Mouse (Mus musculus): ENCODE measurements around the gene Samd4b. TPM values are rescaled to one million over a fixed set of nuclear protein-coding genes. Genes with fewer than 3 reads are reported as not detected.

The Samd4b gene
- total and polyA plus RNA-seq, 2 experiments from 2014 or later = 19.7 to 60.5 TPM

DNA sequence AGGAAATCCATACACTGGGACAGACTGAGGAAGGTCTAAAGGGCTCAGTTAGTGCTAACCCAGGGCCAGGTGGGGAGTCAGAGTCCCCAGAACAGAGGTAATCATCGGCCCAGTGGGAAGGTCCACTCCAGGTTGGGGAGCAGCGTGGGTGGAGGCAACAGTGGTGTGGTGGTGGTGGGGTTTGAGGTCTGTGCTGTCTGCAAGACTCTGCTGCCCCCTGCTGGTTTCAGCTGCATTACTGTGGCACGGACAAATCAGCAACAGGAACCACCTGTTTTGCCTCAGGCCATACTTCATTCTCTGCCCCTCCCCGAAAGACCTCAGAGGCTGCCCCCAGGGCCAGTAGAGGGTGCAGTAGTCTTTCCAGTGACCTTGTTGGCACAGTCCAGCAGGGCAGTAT, 211.5 kb downstream of the Samd4b start:
- TF ChIP-seq CTCF (IDR thresholded peaks at IDR 0.05; ENCODE audit: low read depth) = peak; percentile 89
- H3K4me2 ChIP-seq (ENCODE audit: low read depth, low read length) = no peak overlapping the region
- H3K36me3 ChIP-seq (ENCODE audit: insufficient read depth, low read length) = peaks cover 23% of the 10 kb centered on the region; the same call in 1 of the 2 replicates
- no peaks in the 10 kb centered on the region for H3K27me3 ChIP-seq (ENCODE audit: insufficient read depth, low read length)
- no peak overlapping the region for H3K27ac ChIP-seq
- 0 out of 2 replicates have a peak, but pooled peaks cover 1% of the 10 kb centered on the region for H3K4me1 ChIP-seq (ENCODE audit: insufficient read depth, low read length)
- ATAC-seq = peak; percentile 65
- H3K4me3 ChIP-seq (ENCODE audit: low read length) = no peak overlapping the region
- H3K9me3 ChIP-seq (ENCODE audit: low read length) = no peaks in the 10 kb centered on the region
- DNase-seq (ENCODE audit: low spot score) = peak; percentile 87
- 20% methylated on average over 4 of the region's 4 CpGs for whole genome bisulfite sequencing
- no peak overlapping the region for H3K9ac ChIP-seq (replicated peaks; ENCODE audit: low read length)

DNA sequence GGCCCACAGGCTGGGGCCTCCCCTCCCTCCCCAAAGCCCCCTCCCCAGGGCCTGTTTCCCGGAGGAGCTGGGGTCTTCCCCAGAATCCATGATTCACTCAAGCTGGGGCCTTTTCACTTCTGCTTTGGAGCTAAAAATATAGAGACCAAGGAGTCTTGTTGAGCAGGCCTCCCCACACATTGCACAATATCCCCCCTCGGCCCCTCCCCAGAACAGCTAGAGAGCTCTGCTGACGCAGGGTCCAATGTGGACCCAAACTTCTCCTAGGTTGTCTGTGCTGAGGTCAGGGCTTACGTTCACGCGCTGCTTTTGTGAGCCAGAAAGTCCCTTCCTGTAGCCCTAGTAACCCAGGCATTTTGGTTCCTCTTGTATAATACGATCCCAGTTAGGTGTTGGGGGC, 211.9 kb downstream of the Samd4b start:
- WGBS = 86% methylated on average over 7 of the region's 7 CpGs
- H3K4me2 ChIP-seq (ENCODE audit: low read depth, low read length) = no peak overlapping the region
- no peaks in the 10 kb centered on the region for H3K9me3 ChIP-seq (ENCODE audit: low read length)
- peaks cover 23% of the 10 kb centered on the region; the same call in 1 of the 2 replicates for H3K36me3 ChIP-seq (ENCODE audit: insufficient read depth, low read length)
- H3K27me3 ChIP-seq (ENCODE audit: insufficient read depth, low read length) = no peaks in the 10 kb centered on the region
- TF ChIP-seq CTCF (IDR thresholded peaks at IDR 0.05; ENCODE audit: low read depth) = no peak
- DNase-seq (ENCODE audit: low spot score) (no peak), ATAC-seq (no peak)
- no peaks in the 10 kb centered on the region for H3K4me1 ChIP-seq (ENCODE audit: insufficient read depth, low read length)
- H3K4me3 ChIP-seq (ENCODE audit: low read length) = no peak overlapping the region
- no peak overlapping the region for H3K9ac ChIP-seq (replicated peaks; ENCODE audit: low read length)
- H3K27ac ChIP-seq = no peak overlapping the region

DNA sequence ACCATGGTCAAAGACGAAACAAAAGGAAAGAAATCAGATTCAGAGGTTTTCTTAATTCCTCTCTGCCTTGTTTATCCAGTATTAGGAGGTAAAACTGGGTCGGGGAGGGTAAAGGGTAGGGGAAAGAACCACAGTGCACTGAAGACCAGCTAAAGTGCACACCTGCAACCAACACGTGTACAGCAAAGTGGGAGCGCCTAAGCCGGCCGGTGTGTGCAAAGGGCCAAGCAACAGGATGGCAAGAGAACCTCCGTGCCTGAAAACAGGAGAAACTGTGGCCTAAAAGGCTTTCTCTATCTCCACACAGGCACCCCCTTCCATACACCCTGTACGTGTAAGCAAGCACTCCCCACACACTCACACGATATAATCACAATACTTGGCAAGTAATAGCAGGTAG, 212.7 kb downstream of the Samd4b start:
- Histone ChIP-seq H3K4me1 (ENCODE audit: insufficient read depth, low read length) (no peaks in the 10 kb centered on the region), H3K36me3 (ENCODE audit: insufficient read depth, low read length) (peaks cover 18% of the 10 kb centered on the region; the same call in 1 of the 2 replicates), H3K4me2 (ENCODE audit: low read depth, low read length) (no peak overlapping the region), H3K9me3 (ENCODE audit: low read length) (no peaks in the 10 kb centered on the region), H3K9ac (replicated peaks; ENCODE audit: low read length) (no peak overlapping the region), H3K27ac (no peak overlapping the region), H3K27me3 (ENCODE audit: insufficient read depth, low read length) (no peaks in the 10 kb centered on the region), H3K4me3 (ENCODE audit: low read length) (no peak overlapping the region)
- no peak for TF ChIP-seq CTCF (IDR thresholded peaks at IDR 0.05; ENCODE audit: low read depth)
- ATAC-seq (no peak), DNase-seq (ENCODE audit: low spot score) (no peak)
- WGBS = 90% methylated on average over 9 of the region's 9 CpGs

DNA sequence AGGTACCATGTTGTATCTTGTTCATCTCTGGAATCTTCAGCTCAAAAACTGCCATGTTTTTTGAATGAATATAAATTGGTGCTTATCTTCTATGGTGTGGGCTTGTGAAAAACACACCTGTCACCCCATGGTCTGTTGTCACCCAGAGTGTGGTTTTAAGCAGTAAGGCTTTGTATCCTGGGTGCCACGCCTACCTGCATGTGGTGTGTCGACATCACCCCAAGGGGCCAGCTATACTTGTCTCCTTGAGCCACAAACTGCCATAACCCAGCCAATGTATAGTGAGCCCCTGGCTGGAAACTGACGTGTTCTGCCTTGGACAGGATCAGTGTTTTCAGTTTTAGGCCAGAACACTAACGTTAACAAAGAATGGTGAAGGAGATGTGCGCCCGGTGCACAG, 213.8 kb downstream of the Samd4b start:
- Histone ChIP-seq H3K9me3 (ENCODE audit: low read length) (no peaks in the 10 kb centered on the region), H3K4me3 (ENCODE audit: low read length) (no peak overlapping the region), H3K27ac (no peak overlapping the region), H3K27me3 (ENCODE audit: insufficient read depth, low read length) (no peaks in the 10 kb centered on the region), H3K9ac (replicated peaks; ENCODE audit: low read length) (no peak overlapping the region), H3K4me1 (ENCODE audit: insufficient read depth, low read length) (no peaks in the 10 kb centered on the region), H3K36me3 (ENCODE audit: insufficient read depth, low read length) (peaks cover 12% of the 10 kb centered on the region; the same call in 1 of the 2 replicates), H3K4me2 (ENCODE audit: low read depth, low read length) (no peak overlapping the region)
- 81% methylated on average over 6 of the region's 6 CpGs for WGBS
- no peak for ATAC-seq
- DNase-seq (ENCODE audit: low spot score) = no peak
- TF ChIP-seq CTCF (IDR thresholded peaks at IDR 0.05; ENCODE audit: low read depth) = no peak

DNA sequence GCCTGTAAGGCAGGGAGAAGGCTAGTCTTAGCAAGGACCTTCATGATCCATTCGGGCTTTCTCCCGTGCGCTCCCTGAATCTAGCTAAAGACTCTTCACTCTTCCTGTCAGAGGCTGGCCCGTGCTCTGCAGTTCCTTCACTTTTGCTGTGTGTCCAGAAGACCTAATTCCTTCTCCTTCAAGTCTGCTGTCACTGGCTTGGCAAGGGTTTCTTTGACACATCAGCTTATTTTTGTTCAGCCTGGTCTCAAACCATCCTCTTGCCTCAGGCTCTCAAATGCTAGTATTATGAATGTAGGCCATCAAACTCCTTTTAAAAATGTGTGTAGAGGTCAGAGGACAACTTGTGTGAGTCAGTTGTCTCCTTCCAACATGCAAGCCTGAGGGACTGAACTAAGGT, 214.3 kb downstream of the Samd4b start:
- WGBS = 84% methylated on average over 4 of the region's 4 CpGs
- no peak for ATAC-seq
- TF ChIP-seq CTCF (IDR thresholded peaks at IDR 0.05; ENCODE audit: low read depth) = no peak
- no peaks in the 10 kb centered on the region for H3K27me3 ChIP-seq (ENCODE audit: insufficient read depth, low read length)
- no peak overlapping the region for H3K9ac ChIP-seq (replicated peaks; ENCODE audit: low read length)
- H3K4me2 ChIP-seq (ENCODE audit: low read depth, low read length) = no peak overlapping the region
- no peaks in the 10 kb centered on the region for H3K4me1 ChIP-seq (ENCODE audit: insufficient read depth, low read length)
- no peak for DNase-seq (ENCODE audit: low spot score)
- H3K4me3 ChIP-seq (ENCODE audit: low read length) = no peak overlapping the region
- no peaks in the 10 kb centered on the region for H3K9me3 ChIP-seq (ENCODE audit: low read length)
- H3K36me3 ChIP-seq (ENCODE audit: insufficient read depth, low read length) = peaks cover 8% of the 10 kb centered on the region; the same call in 1 of the 2 replicates
- no peak overlapping the region for H3K27ac ChIP-seq

DNA sequence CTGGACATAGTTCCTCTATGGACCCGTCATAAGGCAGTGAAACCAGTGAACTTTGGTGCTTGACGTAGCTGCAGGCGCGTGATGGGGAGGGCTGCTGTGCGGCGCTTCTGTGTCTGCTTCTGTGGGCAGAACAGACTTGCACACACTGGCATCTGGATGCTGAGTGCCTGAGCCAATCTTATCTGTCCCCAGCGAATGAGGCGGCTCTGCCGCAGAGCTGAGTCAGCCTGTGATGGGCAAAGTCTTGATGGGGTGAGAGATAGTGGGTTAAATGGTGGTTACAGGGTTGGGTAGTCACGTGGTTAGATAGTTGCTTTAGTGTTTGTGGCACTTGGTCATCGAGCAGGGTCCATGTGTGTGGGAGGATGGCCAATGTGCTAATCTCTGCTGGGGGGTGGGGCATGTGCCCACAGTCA, 215.0 kb downstream of the Samd4b start:
- 72% methylated on average over 11 of the region's 11 CpGs for WGBS
- Histone ChIP-seq H3K4me1 (ENCODE audit: insufficient read depth, low read length) (peaks cover 5% of the 10 kb centered on the region), H3K9ac (replicated peaks; ENCODE audit: low read length) (no peak overlapping the region), H3K27me3 (ENCODE audit: insufficient read depth, low read length) (no peaks in the 10 kb centered on the region), H3K4me2 (ENCODE audit: low read depth, low read length) (no peak overlapping the region), H3K4me3 (ENCODE audit: low read length) (no peak overlapping the region), H3K27ac (peak overlapping the region; percentile 76; the same call in 1 of the 2 replicates), H3K36me3 (ENCODE audit: insufficient read depth, low read length) (peaks cover 2% of the 10 kb centered on the region; the same call in 1 of the 2 replicates), H3K9me3 (ENCODE audit: low read length) (no peaks in the 10 kb centered on the region)
- DNase-seq (ENCODE audit: low spot score) (peak; percentile 10), ATAC-seq (no peak)
- no peak for TF ChIP-seq CTCF (IDR thresholded peaks at IDR 0.05; ENCODE audit: low read depth)

DNA sequence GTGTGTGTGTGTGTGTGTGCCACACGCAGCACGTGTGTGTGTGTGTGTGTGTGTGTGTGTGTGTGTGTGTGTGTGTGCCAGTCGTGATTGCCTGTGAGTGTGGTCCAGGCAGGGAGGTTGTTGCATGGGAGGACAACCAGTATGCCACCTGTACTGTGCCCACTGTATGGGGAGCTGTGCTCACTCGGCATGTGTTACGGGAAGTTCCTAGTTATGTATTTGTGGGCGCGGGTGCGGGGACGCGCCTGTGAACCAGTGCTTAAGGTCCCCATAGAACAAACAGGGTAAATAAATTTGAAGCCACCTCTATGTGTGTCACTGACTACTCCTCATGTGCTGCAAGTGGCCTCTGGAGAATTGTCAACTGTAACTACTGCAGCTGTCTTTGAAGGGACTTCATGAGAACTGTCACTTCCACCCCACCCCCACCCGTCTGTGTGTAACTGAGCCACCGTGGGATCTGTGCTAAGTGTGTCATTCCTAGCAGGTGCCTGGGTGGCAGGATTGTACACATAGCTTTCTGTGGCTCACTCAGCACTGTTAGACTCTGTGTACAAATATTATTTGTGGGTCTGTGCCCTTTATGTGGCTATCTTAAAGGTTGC, 215.5 kb downstream of the Samd4b start:
- no peak overlapping the region for H3K9ac ChIP-seq (replicated peaks; ENCODE audit: low read length)
- 54% methylated on average over 12 of the region's 12 CpGs for WGBS
- DNase-seq (ENCODE audit: low spot score) = peak; percentile 17
- H3K4me3 ChIP-seq (ENCODE audit: low read length) = no peak overlapping the region
- TF ChIP-seq CTCF (IDR thresholded peaks at IDR 0.05; ENCODE audit: low read depth) = no peak
- no peaks in the 10 kb centered on the region for H3K27me3 ChIP-seq (ENCODE audit: insufficient read depth, low read length)
- H3K4me1 ChIP-seq (ENCODE audit: insufficient read depth, low read length) = peaks cover 7% of the 10 kb centered on the region
- H3K36me3 ChIP-seq (ENCODE audit: insufficient read depth, low read length) = no peaks in the 10 kb centered on the region; the same call in 1 of the 2 replicates
- peak overlapping the region; percentile 76; the same call in 1 of the 2 replicates for H3K27ac ChIP-seq
- ATAC-seq = no peak
- H3K9me3 ChIP-seq (ENCODE audit: low read length) = no peaks in the 10 kb centered on the region
- H3K4me2 ChIP-seq (ENCODE audit: low read depth, low read length) = peak overlapping the region; percentile 49; the same call in 1 of the 2 replicates

All from hindbrain, postnatal 0 days (tissue).